ENCODE assay signal across 8 mouse cellular contexts in genomic region chr2:71039522-71040121, GRCm38 (mm10). TPM values are rescaled to one million over a fixed set of nuclear protein-coding genes. Genes with fewer than 3 reads are reported as not detected.
DNase-seq lines count a peak whose midpoint lies in the region; ATAC-seq lines count a peak whose summit lies in the region.

No protein-coding gene starts in this region.

- peak; percentile 79 for DNase-seq in adipocyte (ENCODE audit: low spot score)
- peak; percentile 88 to 91 for DNase-seq in cerebellum, postnatal 25 days
- peak; percentile 72 to 83 for DNase-seq in frontal cortex, postnatal 14 days (ENCODE audit: low spot score in 2 of 2)
- DNase-seq in left cerebral cortex, adult 11 months (ENCODE audit: low spot score), result peak; percentile 69
- peak; percentile 88 to 91 for DNase-seq in right cerebral cortex, postnatal 10 days (ENCODE audit: low spot score in 2 of 2)
- peak; percentile 75 to 81 for DNase-seq in urinary bladder, postnatal 4 days (ENCODE audit: low spot score in 2 of 2)

- H3K27me3 ChIP-seq in hindbrain, embryonic 15.5 days, result no peaks in the 10 kb centered on the region

- H3K4me2 ChIP-seq in hindbrain, embryonic 15.5 days, result peak overlapping the region; percentile 39

- no peak overlapping the region; the same call in 1 of the 2 replicates for H3K27ac ChIP-seq in hindbrain, embryonic 15.5 days (replicated peaks)

- H3K4me3 ChIP-seq in hindbrain, embryonic 15.5 days, result no peak overlapping the region

- peak; percentile 83 for ATAC-seq in hindbrain, embryonic 15.5 days (ENCODE audit: low FRiP score, low read depth)
- peak; percentile 76 for ATAC-seq in megakaryocyte, adult 5-6 weeks (ENCODE audit: poor library complexity, severe bottlenecking)

- 37% methylated on average over 11 of the region's 11 CpGs for WGBS in hindbrain, embryonic 15.5 days

- H3K9ac ChIP-seq in hindbrain, embryonic 15.5 days, result no peak overlapping the region

- H3K36me3 ChIP-seq in hindbrain, embryonic 15.5 days, result no peaks in the 10 kb centered on the region

- peaks cover 2% of the 10 kb centered on the region; the same call in 1 of the 2 replicates for H3K4me1 ChIP-seq in hindbrain, embryonic 15.5 days (replicated peaks)

- H3K9me3 ChIP-seq in hindbrain, embryonic 15.5 days, result no peaks in the 10 kb centered on the region

RNA-seq across cellular contexts. Expression of gene Dcaf17, which starts 15.5 kb away (rescaled TPM):
- polyA plus RNA-seq in hindbrain, embryonic 15.5 days (2015; fragmentation: Nextera tagmentation; extraction: Ambion mirVana), result 30.2 and 33.3 TPM in 2 replicates
- 8.2 and 11.0 TPM in 2 replicates for total RNA-seq in megakaryocyte, adult 5-6 weeks (2015)
- 6.5 and 10.2 TPM in 2 replicates for total RNA-seq in megakaryocyte, adult 5-6 weeks (2017)

RNA-seq across cellular contexts. Expression of gene Mettl8, which starts 15.8 kb away (rescaled TPM):
- 10.5 and 12.5 TPM in 2 replicates for polyA plus RNA-seq in hindbrain, embryonic 15.5 days (2015; fragmentation: Nextera tagmentation; extraction: Ambion mirVana)
- 8.2 and 13.2 TPM in 2 replicates for total RNA-seq in megakaryocyte, adult 5-6 weeks (2015)
- 6.4 and 8.4 TPM in 2 replicates for total RNA-seq in megakaryocyte, adult 5-6 weeks (2017)
